Mouse (Mus musculus) small intestine, adult 2 months (tissue): ENCODE data around the gene Zfp946. TPM values are rescaled to one million over a fixed set of nuclear protein-coding genes. Genes with fewer than 3 reads are reported as not detected.

Experiments used
- H3K27ac ChIP-seq: fragments of 200-500 bp; 2 replicates; pipeline ENCODE4 v1.5.1; 2012; ENCODE audit warnings: low read depth, low read length, control low read depth, inconsistent platforms; ENCODE audit not compliant: insufficient read depth
- H3K27me3 ChIP-seq: fragments of 200-500 bp; 2 replicates; pipeline ENCODE4 v1.6.1; 2012; ENCODE audit warnings: mild to moderate bottlenecking, moderate library complexity, low read length, inconsistent platforms; ENCODE audit not compliant: control insufficient read depth, insufficient read depth
- H3K36me3 ChIP-seq: fragments of 200-500 bp; 2 replicates; pipeline ENCODE4 v1.6.1; 2012; ENCODE audit warnings: mild to moderate bottlenecking, low read length, control low read depth, inconsistent platforms; ENCODE audit not compliant: control insufficient read depth, insufficient read depth
- H3K4me1 ChIP-seq: fragments of 200-500 bp; 2 replicates; pipeline ENCODE4 v1.6.1; 2012; ENCODE audit warnings: low read length, inconsistent platforms, mixed read lengths; ENCODE audit not compliant: control insufficient read depth, insufficient read depth, insufficient read length
- H3K4me3 ChIP-seq: fragments of 200-500 bp; 2 replicates; pipeline ENCODE4 v1.5.1; 2012; ENCODE audit warnings: low read depth, mild to moderate bottlenecking, control low read depth, inconsistent platforms, low read length, moderate library complexity
- CTCF ChIP-seq: fragments of 200-500 bp; IDR thresholded peaks from 2 replicates; pipeline ENCODE4 v1.5.1; 2012; ENCODE audit warnings: low read depth, mild to moderate bottlenecking, control low read depth, inconsistent platforms, low read length, moderate library complexity, mixed read lengths; ENCODE audit not compliant: insufficient replicate concordance, insufficient read length; ENCODE audit errors: extremely low read depth
- POLR2A ChIP-seq: fragments of 200-500 bp; IDR thresholded peaks from 2 replicates; pipeline ENCODE4 v1.6.1; 2012; ENCODE audit warnings: low read depth, mild to moderate bottlenecking, control low read depth, inconsistent platforms, low read length, moderate library complexity
- WGBS: fragments of 180-500 bp; shearing (Covaris S2); methylation state at CpG from one replicate; pipeline ENCODE4 v1.1.7; 2018; 5-methylcytosine and 5-hydroxymethylcytosine counted together
- polyA plus RNA-seq: library from polyadenylated mRNA; depleted of rRNA; stranded (reverse); fragments of >200 nt; gene quantifications from 2 replicates; pipeline ENCODE4 v1.2.3, GENCODE M21; 2012; rRNA removed

The Zfp946 gene
- polyA plus RNA-seq = 1.2 and 2.4 TPM in 2 replicates

DNA sequence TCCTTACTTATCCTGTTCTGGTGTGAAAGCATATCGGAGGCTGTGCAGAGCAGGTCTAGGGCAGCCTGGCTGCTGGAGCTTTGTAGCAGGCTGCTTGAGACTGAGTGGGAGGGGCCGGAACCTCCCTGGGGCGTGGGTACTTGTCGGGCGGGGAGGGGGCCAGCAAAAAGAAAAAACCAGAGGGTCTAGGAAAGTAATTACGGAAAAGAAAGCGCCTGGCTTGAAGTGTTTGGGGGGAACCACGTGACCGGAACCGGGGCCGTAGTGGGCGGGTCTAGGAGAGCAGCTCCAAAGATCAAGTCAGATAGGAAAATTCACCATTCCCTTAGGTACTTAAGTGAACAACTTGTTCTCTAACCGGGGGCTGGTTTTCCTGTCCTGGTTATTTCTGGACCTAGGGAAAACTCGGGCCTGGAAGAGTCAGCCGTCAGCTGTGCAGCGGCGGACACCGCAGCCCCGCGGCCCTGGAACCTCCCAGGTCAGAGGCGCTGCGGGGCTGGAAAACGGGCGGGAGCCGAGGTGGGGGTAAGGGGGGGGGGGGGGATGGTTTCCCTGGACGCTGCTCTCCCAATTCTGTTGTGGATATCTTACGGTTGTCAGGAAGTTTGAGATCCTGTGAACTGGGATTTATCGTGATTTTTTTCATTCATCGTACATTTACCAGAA, at the start of gene Zfp946:
Gene Zfp946 (plus strand): TSS at position 271 of the 666 bp plus-strand sequence.
- peak within 1 kb of the TSS; percentile 75 for H3K27ac ChIP-seq
- TF ChIP-seq CTCF = no peak
- no peak; the same call in 1 of the 2 replicates for TF ChIP-seq POLR2A
- H3K36me3 ChIP-seq = peaks cover 2% of the 10 kb centered on the region; the same call in 1 of the 2 replicates
- H3K4me3 ChIP-seq = peak within 1 kb of the TSS; percentile 79
- no peaks in the 10 kb centered on the region for H3K4me1 ChIP-seq
- no peaks in the 10 kb centered on the region for H3K27me3 ChIP-seq
- 1% methylated on average over 29 of the region's 29 CpGs for WGBS

- Histone ChIP-seq H3K4me1 (no peaks in the 10 kb centered on the region), H3K27me3 (no peaks in the 10 kb centered on the region), H3K4me3 (no peak overlapping the region), H3K27ac (no peak overlapping the region), H3K36me3 (no peaks in the 10 kb centered on the region)
- 65% methylated on average over 2 of the region's 2 CpGs for WGBS
- TF ChIP-seq POLR2A (no peak), CTCF (no peak)
Observed at GRCm38 (mm10) chr17:22410756-22411155, 13.3 kb upstream of the Zfp946 start.

DNA sequence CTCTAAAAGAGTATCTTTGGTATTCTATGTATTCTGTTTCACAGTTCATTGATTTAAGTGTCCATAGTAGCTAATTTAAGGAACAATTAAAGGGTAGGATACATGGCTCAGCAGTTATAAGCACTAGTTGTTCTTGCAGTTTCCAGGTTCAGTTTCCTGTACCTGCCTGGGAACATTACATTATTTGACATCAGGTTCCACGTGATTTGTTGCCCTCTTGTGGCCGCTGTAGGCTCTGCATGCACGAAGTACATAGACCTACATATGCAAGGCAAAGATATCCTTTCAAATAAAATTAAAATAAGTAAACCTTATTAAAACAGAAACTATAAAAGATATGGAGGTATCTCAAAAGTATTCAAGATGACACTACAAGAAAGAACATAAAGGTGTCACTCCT, 6.5 kb upstream of the Zfp946 start:
- H3K4me3 ChIP-seq = no peak overlapping the region
- no peaks in the 10 kb centered on the region for H3K36me3 ChIP-seq
- H3K27me3 ChIP-seq = no peaks in the 10 kb centered on the region
- H3K4me1 ChIP-seq = no peaks in the 10 kb centered on the region
- TF ChIP-seq POLR2A = no peak
- TF ChIP-seq CTCF = no peak
- 2% methylated on average over 3 of the region's 3 CpGs for WGBS
- H3K27ac ChIP-seq = no peak overlapping the region

GRCm38 (mm10) chr17:22424636-22425354, 773 bp downstream of the Zfp946 start:
- 4% methylated on average over 12 of the region's 12 CpGs for WGBS
- Histone ChIP-seq H3K36me3 (peaks cover 4% of the 10 kb centered on the region; the same call in 1 of the 2 replicates), H3K4me1 (no peaks in the 10 kb centered on the region), H3K27me3 (no peaks in the 10 kb centered on the region), H3K27ac (no peak overlapping the region; the same call in 1 of the 2 replicates), H3K4me3 (peak overlapping the region; percentile 56)
- TF ChIP-seq POLR2A (no peak), CTCF (no peak)

- no peaks in the 10 kb centered on the region for H3K4me1 ChIP-seq
- 90% methylated on average over 3 of the region's 3 CpGs for WGBS
- H3K36me3 ChIP-seq = peaks cover 25% of the 10 kb centered on the region
- no peak for TF ChIP-seq CTCF
- no peak for TF ChIP-seq POLR2A
- H3K27ac ChIP-seq = no peak overlapping the region
- H3K27me3 ChIP-seq = no peaks in the 10 kb centered on the region
- H3K4me3 ChIP-seq = no peak overlapping the region
Observed at GRCm38 (mm10) chr17:22447684-22448083, 23.7 kb downstream of the Zfp946 start.

- WGBS = 71% methylated on average over 4 of the region's 4 CpGs
- Histone ChIP-seq H3K27me3 (no peaks in the 10 kb centered on the region), H3K4me3 (no peak overlapping the region), H3K4me1 (no peaks in the 10 kb centered on the region), H3K27ac (no peak overlapping the region), H3K36me3 (no peaks in the 10 kb centered on the region)
- TF ChIP-seq POLR2A (no peak), CTCF (no peak)
Observed at GRCm38 (mm10) chr17:22497120-22497519, 73.1 kb downstream of the Zfp946 start.

Other genes starting within 250 kb of the Zfp946 start
- gene Zfp994, start 198.6 kb upstream of the Zfp946 start, polyA plus RNA-seq = 0.03 and 0.04 TPM in 2 replicates
- gene CT030661.1, start 109.4 kb upstream of the Zfp946 start, polyA plus RNA-seq = 0.09 and 0.18 TPM in 2 replicates
- gene Zfp944, start 62.8 kb upstream of the Zfp946 start, polyA plus RNA-seq = 1.1 and 2.0 TPM in 2 replicates
- gene Zfp758, start 62.8 kb upstream of the Zfp946 start, polyA plus RNA-seq = 0.11 and 0.16 TPM in 2 replicates
- not detected in 2 replicates for gene Vmn2r111, start 149.3 kb downstream of the Zfp946 start, polyA plus RNA-seq
- not detected in 2 replicates for gene Vmn2r112, start 176.7 kb downstream of the Zfp946 start, polyA plus RNA-seq